Mouse (Mus musculus) heart, embryonic 14.5 days (tissue): ENCODE measurements around the gene Ppib. TPM values are rescaled to one million over a fixed set of nuclear protein-coding genes. Genes with fewer than 3 reads are reported as not detected.

ENCODE experiments used
- ATAC-seq: fragments of 200-750 bp; cut with Nextera tagmentation; 2 replicates; pipeline ENCODE4 v1.8.0; 2017; ENCODE audit warnings: low read depth, moderate TSS enrichment; ENCODE audit not compliant: insufficient number of reproducible peaks, insufficient read depth, low FRiP score
- H3K27ac ChIP-seq, 2 experiments: fragments of 200-500 bp in 1 of 2; fragments of 300-500 bp in 1 of 2; sonication (generic) in 1 of 2; replicated peaks in 1 of 2; 2 replicates each; pipeline ENCODE4 v1.5.1; 2012 to 2014; ENCODE audit warnings: low read depth in 2 of 2, low read length in 2 of 2, control low read depth in 1 of 2, mild to moderate bottlenecking in 1 of 2, mixed read lengths in 1 of 2; ENCODE audit not compliant: control insufficient read depth in 1 of 2, insufficient read depth in 1 of 2
- H3K27me3 ChIP-seq: fragments of 300-500 bp; sonication (generic); 2 replicates; pipeline ENCODE4 v1.6.1; 2014; ENCODE audit warnings: mild to moderate bottlenecking, low read length, control low read depth; ENCODE audit not compliant: control insufficient read depth, insufficient read depth
- H3K36me3 ChIP-seq: fragments of 300-500 bp; sonication (generic); 2 replicates; pipeline ENCODE4 v1.6.1; 2014; ENCODE audit warnings: mild to moderate bottlenecking, control low read depth, low read length, mixed read lengths; ENCODE audit not compliant: control insufficient read depth, insufficient read depth
- H3K4me1 ChIP-seq, 2 experiments: fragments of 200-500 bp in 1 of 2; fragments of 300-500 bp in 1 of 2; sonication (generic) in 1 of 2; 2 replicates each; pipeline ENCODE4 v1.6.1; 2012 to 2014; ENCODE audit warnings: low read length in 2 of 2, control low read depth in 1 of 2, mixed read lengths in 1 of 2; ENCODE audit not compliant: control insufficient read depth in 2 of 2, insufficient read depth in 2 of 2
- H3K4me2 ChIP-seq: fragments of 300-500 bp; sonication (generic); 2 replicates; pipeline ENCODE4 v1.6.1; 2014; ENCODE audit warnings: mild to moderate bottlenecking, low read length
- H3K4me3 ChIP-seq, 2 experiments: fragments of 200-500 bp in 1 of 2; fragments of 300-500 bp in 1 of 2; sonication (generic) in 1 of 2; 2 replicates each; pipeline ENCODE4 v1.5.1; 2012 to 2014; ENCODE audit warnings: low read length in 2 of 2, mild to moderate bottlenecking in 2 of 2, control low read depth in 1 of 2, low read depth in 1 of 2, moderate library complexity in 1 of 2; ENCODE audit not compliant: control insufficient read depth in 1 of 2, insufficient read depth in 1 of 2
- H3K9ac ChIP-seq: fragments of 300-500 bp; sonication (generic); 2 replicates; pipeline ENCODE4 v1.6.1; 2014; ENCODE audit warnings: mild to moderate bottlenecking, low read length
- H3K9me3 ChIP-seq: fragments of 300-500 bp; sonication (generic); 2 replicates; pipeline ENCODE4 v1.6.1; 2016; ENCODE audit warnings: low read length, control low read depth; ENCODE audit not compliant: control insufficient read depth
- WGBS: fragments of 180-500 bp; shearing (Covaris S2); extraction: QIAGEN DNeasy Blood & Tissue Kit; methylation state at CpG from one replicate; pipeline ENCODE4 v1.1.7; 2014; 5-methylcytosine and 5-hydroxymethylcytosine counted together
- polyA plus RNA-seq: library from polyadenylated mRNA; unstranded; fragments of >200 nt; fragmentation: Nextera tagmentation; extraction: Ambion mirVana; gene quantifications from 2 replicates; pipeline ENCODE4 v1.2.1, GENCODE M21; 2014

Ppib gene
- 362 and 403 TPM in 2 replicates for polyA plus RNA-seq

GRCm38 (mm10) chr9:66059583-66060307 lies at the start of gene Ppib:
Gene Ppib, plus strand, starts transcription at chr9:66060222.
- Histone ChIP-seq H3K27ac (peak within 1 kb of the TSS; percentile 59 to 63), H3K4me2 (peak within 1 kb of the TSS; percentile 88), H3K4me3 (peak within 1 kb of the TSS; percentile 74 to 83), H3K9ac (peak within 1 kb of the TSS; percentile 87), H3K4me1 (peaks cover 3 to 15% of the 10 kb centered on the region in 2 experiments), H3K27me3 (no peaks in the 10 kb centered on the region), H3K36me3 (peaks cover 31% of the 10 kb centered on the region), H3K9me3 (no peaks in the 10 kb centered on the region)
- WGBS: 3% methylated on average over 51 of the region's 51 CpGs
- peak; percentile 96 for ATAC-seq

- H3K27ac ChIP-seq: no peak overlapping the region
- H3K4me3 ChIP-seq: no peak overlapping the region
- no peaks in the 10 kb centered on the region for H3K9me3 ChIP-seq
- ATAC-seq: no peak
- peaks cover 52% of the 10 kb centered on the region for H3K36me3 ChIP-seq
- no peaks in the 10 kb centered on the region for H3K27me3 ChIP-seq
- H3K9ac ChIP-seq: no peak overlapping the region
- no peaks in the 10 kb centered on the region for H3K4me1 ChIP-seq
- no peak overlapping the region for H3K4me2 ChIP-seq
Observed at GRCm38 (mm10) chr9:66020601-66021000, 39.4 kb upstream of the Ppib start.

GRCm38 (mm10) chr9:66038082-66038481 lies 21.9 kb upstream of the Ppib start:
- Histone ChIP-seq H3K27me3 (no peaks in the 10 kb centered on the region), H3K9me3 (no peaks in the 10 kb centered on the region), H3K4me2 (no peak overlapping the region), H3K27ac (no peak overlapping the region), H3K4me3 (no peak overlapping the region), H3K36me3 (peaks cover 70% of the 10 kb centered on the region), H3K9ac (no peak overlapping the region), H3K4me1 (no peaks in the 10 kb centered on the region)
- 83% methylated on average over 4 of the region's 4 CpGs for WGBS
- no peak for ATAC-seq

- no peak overlapping the region for H3K27ac ChIP-seq
- ATAC-seq: no peak
- H3K4me3 ChIP-seq: no peak overlapping the region
- no peaks in the 10 kb centered on the region for H3K27me3 ChIP-seq
- no peak overlapping the region for H3K4me2 ChIP-seq
- no peaks in the 10 kb centered on the region for H3K9me3 ChIP-seq
- no peak overlapping the region for H3K9ac ChIP-seq
- peaks cover 65% of the 10 kb centered on the region for H3K36me3 ChIP-seq
- 96% methylated on average over 4 of the region's 4 CpGs for WGBS
- no peaks in the 10 kb centered on the region for H3K4me1 ChIP-seq
Observed at GRCm38 (mm10) chr9:66038581-66038980, 21.4 kb upstream of the Ppib start.

GRCm38 (mm10) chr9:66039290-66039689 lies 20.7 kb upstream of the Ppib start:
- Histone ChIP-seq H3K4me2 (no peak overlapping the region), H3K9me3 (no peaks in the 10 kb centered on the region), H3K4me3 (no peak overlapping the region), H3K27me3 (no peaks in the 10 kb centered on the region), H3K36me3 (peaks cover 60% of the 10 kb centered on the region), H3K4me1 (no peaks in the 10 kb centered on the region), H3K9ac (no peak overlapping the region), H3K27ac (no peak overlapping the region)
- no peak for ATAC-seq
- 80% methylated on average over 4 of the region's 4 CpGs for WGBS

GRCm38 (mm10) chr9:66040801-66041200 lies 19.2 kb upstream of the Ppib start:
- Histone ChIP-seq H3K4me3 (no peak overlapping the region), H3K36me3 (peaks cover 52% of the 10 kb centered on the region), H3K4me1 (no peaks in the 10 kb centered on the region), H3K27ac (no peak overlapping the region), H3K4me2 (no peak overlapping the region), H3K9me3 (no peaks in the 10 kb centered on the region), H3K27me3 (no peaks in the 10 kb centered on the region), H3K9ac (no peak overlapping the region)
- 61% methylated on average over 3 of the region's 3 CpGs for WGBS
- no peak for ATAC-seq

- no peak for ATAC-seq
- H3K27me3 ChIP-seq: no peaks in the 10 kb centered on the region
- WGBS: 68% methylated on average over 4 of the region's 4 CpGs
Observed at GRCm38 (mm10) chr9:66042331-66042730, 17.7 kb upstream of the Ppib start.

GRCm38 (mm10) chr9:66043241-66043640 lies 16.8 kb upstream of the Ppib start:
- H3K27me3 ChIP-seq: no peaks in the 10 kb centered on the region
- H3K4me2 ChIP-seq: no peak overlapping the region
- no peak overlapping the region for H3K9ac ChIP-seq
- no peak for ATAC-seq
- WGBS: 95% methylated on average over 3 of the region's 3 CpGs
- no peaks in the 10 kb centered on the region for H3K4me1 ChIP-seq
- peaks cover 38% of the 10 kb centered on the region for H3K36me3 ChIP-seq
- H3K4me3 ChIP-seq: no peak overlapping the region
- H3K27ac ChIP-seq: no peak overlapping the region
- no peaks in the 10 kb centered on the region for H3K9me3 ChIP-seq

More at GRCm38 (mm10) chr9:66042331-66042730, 17.7 kb upstream of the Ppib start:
- Histone ChIP-seq H3K27ac (no peak overlapping the region), H3K4me1 (no peaks in the 10 kb centered on the region), H3K4me2 (no peak overlapping the region), H3K36me3 (peaks cover 41% of the 10 kb centered on the region), H3K4me3 (no peak overlapping the region), H3K9ac (no peak overlapping the region), H3K9me3 (no peaks in the 10 kb centered on the region)
